Mouse (Mus musculus) megakaryocyte, embryonic 14.5 days (primary cell): ENCODE measurements at regions not wholly inside any gene's neighbourhood (a gene's known extent, or its start where the extent isn't known, plus 50 kb on each side); places are given as distances from the start of the nearest gene placed in this dataset.
"Not testable (repeated sequence)": the region's sequence is repeated elsewhere in the genome, so short reads cannot be mapped to it uniquely, and the experiment has no call there.

Experiments used
- H3K27me3 ChIP-seq: replicated peaks from 2 replicates; pipeline ENCODE3; 2012; ENCODE audit warnings: inconsistent platforms
- H3K36me3 ChIP-seq: replicated peaks from 2 replicates; pipeline ENCODE3; 2012; ENCODE audit warnings: low read length, inconsistent platforms, mixed read lengths
- H3K4me1 ChIP-seq: 2 replicates; pipeline ENCODE4 v1.6.1; 2012; ENCODE audit warnings: inconsistent platforms
- H3K4me3 ChIP-seq: replicated peaks from 2 replicates; pipeline ENCODE3; 2012; ENCODE audit warnings: moderate library complexity, mild to moderate bottlenecking, inconsistent platforms
- H3K9me3 ChIP-seq: 2 replicates; pipeline ENCODE4 v1.6.1; 2012; ENCODE audit warnings: inconsistent platforms
- FLI1 ChIP-seq: IDR thresholded peaks from 2 replicates; pipeline ENCODE4 v1.6.1; 2012; ENCODE audit warnings: low read length, inconsistent platforms, mixed read lengths
- GATA1 ChIP-seq: IDR thresholded peaks from 3 replicates; pipeline ENCODE4 v1.6.1; 2012; ENCODE audit warnings: mixed read lengths, low read length, inconsistent platforms, borderline replicate concordance

- Histone ChIP-seq H3K36me3 (no peaks in the 10 kb centered on the region), H3K27me3 (peaks cover 2% of the 10 kb centered on the region), H3K9me3 (peaks cover 5% of the 10 kb centered on the region), H3K4me3 (no peak overlapping the region), H3K4me1 (peaks cover 82% of the 10 kb centered on the region)
- TF ChIP-seq FLI1 (no peak), GATA1 (no peak)
These were observed 131.9 kb downstream of the Dad1 start for GRCm38 (mm10) chr14:54121973-54122372.

- Histone ChIP-seq H3K9me3 (peaks cover 5% of the 10 kb centered on the region), H3K4me1 (peaks cover 80% of the 10 kb centered on the region), H3K4me3 (no peak overlapping the region), H3K27me3 (peaks cover 2% of the 10 kb centered on the region), H3K36me3 (no peaks in the 10 kb centered on the region)
- TF ChIP-seq GATA1, result no peak
- TF ChIP-seq FLI1, result no peak
These were observed 132.6 kb downstream of the Dad1 start for GRCm38 (mm10) chr14:54121340-54121739.

- H3K4me1 ChIP-seq, result peaks cover 69% of the 10 kb centered on the region
- peaks cover 2% of the 10 kb centered on the region for H3K27me3 ChIP-seq
- no peak overlapping the region for H3K4me3 ChIP-seq
- TF ChIP-seq GATA1 (no peak), FLI1 (no peak)
- H3K9me3 ChIP-seq, result peaks cover 5% of the 10 kb centered on the region
- no peaks in the 10 kb centered on the region for H3K36me3 ChIP-seq
These were observed 133.7 kb downstream of the Dad1 start for GRCm38 (mm10) chr14:54120194-54120593.

GRCm38 (mm10) chr14:54117607-54118006, 136.3 kb downstream of the Dad1 start:
- not testable (repeated sequence) for H3K27me3 ChIP-seq, H3K9me3 ChIP-seq, H3K4me3 ChIP-seq, H3K36me3 ChIP-seq
- H3K4me1 ChIP-seq, result peaks cover 50% of the 10 kb centered on the region

GRCm38 (mm10) chr14:54113216-54113615, 140.7 kb downstream of the Dad1 start:
- H3K36me3 ChIP-seq, result no peaks in the 10 kb centered on the region
- no peak overlapping the region for H3K4me3 ChIP-seq
- TF ChIP-seq FLI1 (no peak), GATA1 (no peak)
- peaks cover 31% of the 10 kb centered on the region for H3K4me1 ChIP-seq
- H3K27me3 ChIP-seq, result no peaks in the 10 kb centered on the region
- H3K9me3 ChIP-seq, result peaks cover 5% of the 10 kb centered on the region

- Histone ChIP-seq H3K27me3 (no peaks in the 10 kb centered on the region), H3K9me3 (no peaks in the 10 kb centered on the region), H3K36me3 (no peaks in the 10 kb centered on the region), H3K4me3 (no peak overlapping the region), H3K4me1 (peaks cover 24% of the 10 kb centered on the region)
- TF ChIP-seq FLI1, result no peak
- TF ChIP-seq GATA1, result no peak
These were observed 142.9 kb downstream of the Dad1 start for GRCm38 (mm10) chr14:54110971-54111370.

GRCm38 (mm10) chr14:54109129-54109528, 144.8 kb downstream of the Dad1 start:
- no peaks in the 10 kb centered on the region for H3K9me3 ChIP-seq
- H3K27me3 ChIP-seq, result peaks cover 3% of the 10 kb centered on the region
- H3K4me3 ChIP-seq, result no peak overlapping the region
- H3K4me1 ChIP-seq, result peaks cover 30% of the 10 kb centered on the region
- H3K36me3 ChIP-seq, result no peaks in the 10 kb centered on the region
- no peak for TF ChIP-seq GATA1
- no peak for TF ChIP-seq FLI1

- Histone ChIP-seq H3K4me3 (no peak overlapping the region), H3K36me3 (no peaks in the 10 kb centered on the region), H3K4me1 (peaks cover 33% of the 10 kb centered on the region), H3K27me3 (peaks cover 3% of the 10 kb centered on the region), H3K9me3 (no peaks in the 10 kb centered on the region)
- TF ChIP-seq GATA1 (no peak), FLI1 (no peak)
These were observed 145.4 kb downstream of the Dad1 start for GRCm38 (mm10) chr14:54108311-54109074.

- Histone ChIP-seq H3K4me3 (no peak overlapping the region), H3K4me1 (peaks cover 42% of the 10 kb centered on the region), H3K9me3 (no peaks in the 10 kb centered on the region), H3K36me3 (no peaks in the 10 kb centered on the region), H3K27me3 (peaks cover 6% of the 10 kb centered on the region)
- TF ChIP-seq FLI1 (no peak), GATA1 (no peak)
These were observed 146.6 kb downstream of the Dad1 start for GRCm38 (mm10) chr14:54107204-54107796.

- H3K4me3 ChIP-seq, result no peak overlapping the region
- no peaks in the 10 kb centered on the region for H3K36me3 ChIP-seq
- H3K27me3 ChIP-seq, result peaks cover 12% of the 10 kb centered on the region
- TF ChIP-seq GATA1, result no peak
- TF ChIP-seq FLI1, result no peak
- peaks cover 44% of the 10 kb centered on the region for H3K4me1 ChIP-seq
- H3K9me3 ChIP-seq, result no peaks in the 10 kb centered on the region
These were observed 149.7 kb downstream of the Dad1 start for GRCm38 (mm10) chr14:54104243-54104642.

- H3K27me3 ChIP-seq, result peaks cover 16% of the 10 kb centered on the region
These were observed 150.4 kb downstream of the Dad1 start for GRCm38 (mm10) chr14:54103541-54103940.

More at GRCm38 (mm10) chr14:54103541-54103940, 150.4 kb downstream of the Dad1 start:
- Histone ChIP-seq H3K9me3 (no peaks in the 10 kb centered on the region), H3K4me1 (peaks cover 44% of the 10 kb centered on the region), H3K4me3 (no peak overlapping the region), H3K36me3 (no peaks in the 10 kb centered on the region)
- TF ChIP-seq FLI1 (no peak), GATA1 (no peak)
